Mouse (Mus musculus): ENCODE results near the gene Klhl30. TPM values are rescaled to one million over a fixed set of nuclear protein-coding genes. Genes with fewer than 3 reads are reported as not detected.

The Klhl30 gene
- polyA plus RNA-seq (2015; fragmentation: Nextera tagmentation; extraction: Ambion mirVana): 0.61 and 0.80 TPM in 2 replicates

DNA sequence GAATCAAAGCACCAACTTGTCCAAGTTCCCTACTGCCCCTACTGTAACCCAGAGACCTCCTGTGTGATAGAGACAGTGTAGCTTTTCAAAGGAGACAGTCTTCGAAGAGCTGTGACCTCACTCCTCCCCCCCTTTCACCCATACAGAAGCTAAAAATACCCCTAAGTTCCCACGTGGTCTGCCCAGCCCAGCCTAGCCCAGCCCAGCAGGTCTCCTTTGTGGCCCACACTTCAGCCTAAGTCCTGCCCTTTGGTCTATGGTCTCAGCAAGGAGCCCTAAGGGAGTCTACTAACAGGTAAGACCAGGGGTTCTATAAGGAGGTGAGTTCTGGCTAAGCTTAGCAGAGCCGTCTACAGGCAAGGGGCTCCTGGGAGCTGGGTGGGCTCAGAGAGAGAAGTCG lies at the start of gene Klhl30:
Gene Klhl30 (plus strand): TSS at position 176 of the 400 bp plus-strand sequence.
- no peak within 1 kb of the TSS for H3K27ac ChIP-seq (replicated peaks)
- H3K9me3 ChIP-seq (ENCODE audit: control insufficient read depth, low read length): no peaks in the 10 kb centered on the region
- no peaks in the 10 kb centered on the region for H3K4me1 ChIP-seq (replicated peaks; ENCODE audit: control insufficient read depth, insufficient read depth)
- no peak within 1 kb of the TSS for H3K4me3 ChIP-seq (ENCODE audit: low read depth, low read length)
- DNase-seq (ENCODE audit: low spot score) (no peak), ATAC-seq (ENCODE audit: low FRiP score, low TSS enrichment) (0 out of 2 replicates have a peak, but pooled peaks have one; percentile 30)
- no peak for TF ChIP-seq EP300 (optimal IDR thresholded peaks at IDR 0.05)
- no peak for TF ChIP-seq CTCF (IDR thresholded peaks at IDR 0.05; ENCODE audit: low read depth)
- no peak within 1 kb of the TSS for H3K4me2 ChIP-seq (replicated peaks; ENCODE audit: low read depth)
- peaks cover 2% of the 10 kb centered on the region; the same call in 1 of the 2 replicates for H3K27me3 ChIP-seq (ENCODE audit: control insufficient read depth, insufficient read depth, low read length)
- H3K36me3 ChIP-seq (ENCODE audit: control insufficient read depth, insufficient read depth, low read length): no peaks in the 10 kb centered on the region
- 46% methylated on average over 4 of the region's 4 CpGs for WGBS
- H3K9ac ChIP-seq (ENCODE audit: low read length): no peak within 1 kb of the TSS

DNA sequence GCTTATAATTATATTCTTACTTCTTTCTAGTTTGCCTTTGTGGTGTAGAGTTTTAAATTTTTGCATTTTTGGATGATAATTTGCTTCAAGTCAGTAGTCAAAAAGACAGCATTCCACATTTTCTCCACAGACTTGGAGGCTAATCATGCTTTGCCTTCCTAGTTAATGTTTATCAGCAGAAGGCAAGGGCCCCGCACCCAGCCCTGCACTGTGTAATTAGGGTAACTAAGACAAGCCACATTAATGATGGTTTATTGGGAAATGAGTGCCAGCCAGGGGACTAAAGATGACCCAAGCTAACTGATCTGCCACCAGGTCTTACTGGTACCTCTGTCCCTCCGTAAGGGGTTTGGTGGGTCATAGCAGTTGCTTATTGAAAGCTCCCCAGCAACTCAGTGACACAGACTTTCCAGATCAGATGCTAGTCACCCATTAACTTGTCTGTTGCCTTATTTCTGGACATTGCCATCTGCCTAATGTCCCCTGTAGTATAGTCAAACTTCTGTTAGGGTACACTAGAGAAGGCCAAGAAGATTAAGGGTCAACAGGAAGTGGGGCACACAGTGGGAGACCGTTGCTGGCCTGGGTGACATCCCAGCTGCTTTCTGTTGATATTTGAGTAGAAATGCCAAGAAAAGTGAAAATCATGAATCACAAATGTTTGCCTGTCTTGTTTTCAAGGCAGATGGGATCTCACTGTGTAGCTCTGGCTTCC lies 49.5 kb upstream of the Klhl30 start:
- no peak for DNase-seq (ENCODE audit: low spot score)
- TF ChIP-seq EP300 (optimal IDR thresholded peaks at IDR 0.05): no peak
- no peak for TF ChIP-seq CTCF (IDR thresholded peaks at IDR 0.05; ENCODE audit: low read depth)
- no peaks in the 10 kb centered on the region for H3K4me1 ChIP-seq (replicated peaks; ENCODE audit: control insufficient read depth, insufficient read depth)
- 56% methylated on average over 3 of the region's 3 CpGs for WGBS
- no peaks in the 10 kb centered on the region for H3K27me3 ChIP-seq (ENCODE audit: control insufficient read depth, insufficient read depth, low read length)
- peak overlapping the region; percentile 25; the same call in 1 of the 2 replicates for H3K27ac ChIP-seq (replicated peaks)
- no peak for ATAC-seq (ENCODE audit: low FRiP score, low TSS enrichment)
- no peak overlapping the region for H3K4me3 ChIP-seq (ENCODE audit: low read depth, low read length)
- no peak overlapping the region for H3K4me2 ChIP-seq (replicated peaks; ENCODE audit: low read depth)
- H3K9ac ChIP-seq (ENCODE audit: low read length): no peak overlapping the region
- H3K36me3 ChIP-seq (ENCODE audit: control insufficient read depth, insufficient read depth, low read length): peaks cover 12% of the 10 kb centered on the region; the same call in 1 of the 2 replicates
- H3K9me3 ChIP-seq (ENCODE audit: control insufficient read depth, low read length): no peaks in the 10 kb centered on the region

DNA sequence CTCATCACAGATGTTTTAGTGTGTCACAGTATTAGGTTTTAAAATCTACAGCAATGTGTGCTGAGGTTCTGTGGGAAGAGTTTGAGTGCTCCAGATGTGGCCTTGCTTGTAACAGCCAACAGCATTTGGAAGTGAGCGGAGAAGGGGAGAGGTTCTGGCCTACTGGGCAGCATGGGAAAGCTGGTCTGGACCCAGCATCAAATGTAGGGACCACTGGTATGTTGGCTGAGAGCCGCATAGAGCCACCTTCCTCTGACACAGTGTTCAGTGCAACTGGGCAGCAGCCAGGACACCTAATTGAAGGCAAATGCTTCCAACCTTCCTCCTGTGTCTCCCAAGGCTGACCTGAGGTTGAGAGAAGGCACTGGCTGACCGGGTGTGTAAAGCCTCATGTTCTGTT lies 48.8 kb upstream of the Klhl30 start:
- Histone ChIP-seq H3K9me3 (ENCODE audit: control insufficient read depth, low read length) (no peaks in the 10 kb centered on the region), H3K27ac (replicated peaks) (peak overlapping the region; percentile 25; the same call in 1 of the 2 replicates), H3K9ac (ENCODE audit: low read length) (no peak overlapping the region), H3K27me3 (ENCODE audit: control insufficient read depth, insufficient read depth, low read length) (no peaks in the 10 kb centered on the region), H3K4me1 (replicated peaks; ENCODE audit: control insufficient read depth, insufficient read depth) (no peaks in the 10 kb centered on the region), H3K36me3 (ENCODE audit: control insufficient read depth, insufficient read depth, low read length) (peaks cover 12% of the 10 kb centered on the region; the same call in 1 of the 2 replicates), H3K4me3 (ENCODE audit: low read depth, low read length) (no peak overlapping the region), H3K4me2 (replicated peaks; ENCODE audit: low read depth) (no peak overlapping the region)
- no peak for DNase-seq (ENCODE audit: low spot score)
- WGBS: 85% methylated on average over 3 of the region's 3 CpGs
- TF ChIP-seq CTCF (IDR thresholded peaks at IDR 0.05; ENCODE audit: low read depth) (no peak), EP300 (optimal IDR thresholded peaks at IDR 0.05) (no peak)
- ATAC-seq (ENCODE audit: low FRiP score, low TSS enrichment): no peak

DNA sequence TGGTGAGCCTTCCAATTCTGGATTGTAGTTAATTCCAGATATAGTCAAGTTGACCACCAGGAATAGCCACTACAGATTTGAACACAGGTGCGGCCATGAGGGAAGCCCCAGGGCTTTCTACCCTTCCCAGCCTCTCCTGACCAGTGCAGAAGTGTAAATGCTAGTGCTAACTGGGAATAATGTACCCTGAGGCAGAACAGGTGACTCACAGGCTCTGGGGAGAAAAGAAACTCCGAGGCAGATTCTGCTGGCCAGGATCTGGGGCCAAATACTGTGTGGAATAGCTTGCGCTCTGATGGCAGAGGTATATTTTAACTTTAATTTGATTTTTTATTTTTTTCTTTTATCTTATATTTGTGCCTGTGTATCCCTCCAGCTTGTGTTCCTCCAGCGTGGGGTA lies 46.2 kb upstream of the Klhl30 start:
- WGBS: 84% methylated on average over 4 of the region's 4 CpGs
- ATAC-seq (ENCODE audit: low FRiP score, low TSS enrichment): no peak
- Histone ChIP-seq H3K27me3 (ENCODE audit: control insufficient read depth, insufficient read depth, low read length) (no peaks in the 10 kb centered on the region), H3K36me3 (ENCODE audit: control insufficient read depth, insufficient read depth, low read length) (peaks cover 26% of the 10 kb centered on the region), H3K4me1 (replicated peaks; ENCODE audit: control insufficient read depth, insufficient read depth) (no peaks in the 10 kb centered on the region), H3K27ac (replicated peaks) (no peak overlapping the region), H3K9ac (ENCODE audit: low read length) (no peak overlapping the region), H3K4me2 (replicated peaks; ENCODE audit: low read depth) (no peak overlapping the region), H3K9me3 (ENCODE audit: control insufficient read depth, low read length) (no peaks in the 10 kb centered on the region), H3K4me3 (ENCODE audit: low read depth, low read length) (no peak overlapping the region)
- TF ChIP-seq CTCF (IDR thresholded peaks at IDR 0.05; ENCODE audit: low read depth) (no peak), EP300 (optimal IDR thresholded peaks at IDR 0.05) (no peak)
- DNase-seq (ENCODE audit: low spot score): no peak

DNA sequence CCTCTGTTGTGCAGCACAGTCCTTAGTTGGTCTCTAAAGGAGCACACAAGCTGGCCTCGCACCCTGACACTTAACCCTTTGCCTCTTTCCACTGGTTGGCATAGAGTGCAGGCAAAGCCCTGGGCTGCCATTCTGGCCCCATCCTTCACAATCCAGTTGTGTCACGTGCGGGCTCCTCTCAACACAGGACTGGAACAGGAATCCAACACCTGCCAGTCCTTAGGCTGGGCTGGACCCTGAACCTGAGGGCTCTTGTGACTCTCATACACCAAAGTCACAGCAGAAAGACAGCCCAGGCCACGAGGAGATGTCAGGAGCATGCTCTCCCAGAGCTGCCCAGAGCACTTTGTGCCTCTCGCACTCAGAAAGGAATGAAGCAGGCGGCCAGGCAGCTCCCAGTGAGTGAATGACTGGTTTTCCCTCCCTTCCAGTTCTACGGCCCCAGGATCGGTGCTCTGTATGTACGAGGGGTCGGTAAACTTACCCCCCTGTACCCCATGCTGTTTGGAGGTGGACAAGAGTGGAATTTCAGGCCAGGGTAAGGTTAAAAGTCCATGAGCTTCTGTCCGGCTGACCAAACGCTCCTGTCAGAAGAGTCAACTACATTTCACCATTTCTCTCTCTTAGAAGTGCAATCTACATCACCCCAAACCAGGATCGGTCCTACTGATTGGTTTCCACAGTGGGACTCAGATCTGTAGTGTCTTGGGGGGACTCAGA lies 41.3 kb upstream of the Klhl30 start:
- Histone ChIP-seq H3K9me3 (ENCODE audit: control insufficient read depth, low read length) (no peaks in the 10 kb centered on the region), H3K27me3 (ENCODE audit: control insufficient read depth, insufficient read depth, low read length) (no peaks in the 10 kb centered on the region), H3K36me3 (ENCODE audit: control insufficient read depth, insufficient read depth, low read length) (peaks cover 29% of the 10 kb centered on the region), H3K4me3 (ENCODE audit: low read depth, low read length) (no peak overlapping the region), H3K4me1 (replicated peaks; ENCODE audit: control insufficient read depth, insufficient read depth) (no peaks in the 10 kb centered on the region), H3K27ac (replicated peaks) (no peak overlapping the region), H3K4me2 (replicated peaks; ENCODE audit: low read depth) (no peak overlapping the region), H3K9ac (ENCODE audit: low read length) (no peak overlapping the region)
- TF ChIP-seq CTCF (IDR thresholded peaks at IDR 0.05; ENCODE audit: low read depth): no peak
- no peak for TF ChIP-seq EP300 (optimal IDR thresholded peaks at IDR 0.05)
- 92% methylated on average over 13 of the region's 13 CpGs for WGBS
- no peak for ATAC-seq (ENCODE audit: low FRiP score, low TSS enrichment)
- no peak for DNase-seq (ENCODE audit: low spot score)

DNA sequence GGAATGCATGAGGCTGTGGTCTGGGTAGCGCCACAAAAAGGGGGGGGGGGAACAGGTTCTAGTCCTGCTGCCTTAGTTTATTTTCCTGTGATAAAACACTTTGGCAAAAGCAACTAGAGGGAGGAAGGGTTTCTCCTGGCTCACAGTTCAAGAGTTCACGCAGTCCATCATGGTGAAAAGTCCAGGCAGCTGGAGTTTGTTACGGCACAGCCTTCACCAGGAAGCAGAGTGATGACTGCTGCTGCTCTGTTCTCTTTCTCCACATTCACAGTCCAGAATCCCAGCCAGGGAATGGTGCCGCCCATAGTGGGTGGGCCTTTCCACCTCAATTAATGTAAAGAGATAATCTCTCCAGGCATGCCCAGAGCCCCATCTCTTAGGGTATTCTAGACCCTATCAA lies 38.5 kb upstream of the Klhl30 start:
- Histone ChIP-seq H3K36me3 (ENCODE audit: control insufficient read depth, insufficient read depth, low read length) (peaks cover 16% of the 10 kb centered on the region; the same call in 1 of the 2 replicates), H3K27ac (replicated peaks) (no peak overlapping the region), H3K27me3 (ENCODE audit: control insufficient read depth, insufficient read depth, low read length) (no peaks in the 10 kb centered on the region), H3K9me3 (ENCODE audit: control insufficient read depth, low read length) (no peaks in the 10 kb centered on the region), H3K4me2 (replicated peaks; ENCODE audit: low read depth) (no peak overlapping the region), H3K4me1 (replicated peaks; ENCODE audit: control insufficient read depth, insufficient read depth) (no peaks in the 10 kb centered on the region), H3K9ac (ENCODE audit: low read length) (no peak overlapping the region), H3K4me3 (ENCODE audit: low read depth, low read length) (no peak overlapping the region)
- ATAC-seq (ENCODE audit: low FRiP score, low TSS enrichment) (no peak), DNase-seq (ENCODE audit: low spot score) (no peak)
- WGBS: 78% methylated on average over 4 of the region's 4 CpGs
- TF ChIP-seq EP300 (optimal IDR thresholded peaks at IDR 0.05) (no peak), CTCF (IDR thresholded peaks at IDR 0.05; ENCODE audit: low read depth) (no peak)
